Comparison of ENCODE assay signal across 17 mouse cellular contexts in the genomic region with DNA sequence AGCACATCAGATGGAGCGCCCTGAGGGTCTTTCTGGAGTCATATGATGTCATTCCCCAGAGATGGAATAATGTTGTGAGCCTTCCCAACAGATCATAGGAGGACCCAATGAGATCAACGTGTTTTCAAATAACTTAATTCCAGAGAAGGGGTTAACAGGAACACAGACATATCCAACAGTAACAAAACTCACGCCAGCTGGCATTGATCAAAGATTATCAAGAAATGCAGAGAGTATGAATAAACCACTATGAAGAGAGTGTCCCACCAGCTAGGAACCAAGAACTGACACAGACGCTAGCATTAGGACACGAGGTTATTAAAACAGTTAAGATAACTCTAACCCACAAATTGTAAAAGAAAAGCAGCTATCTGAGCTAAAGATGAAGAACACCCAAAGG.
"Had no signal": no experiment of that assay in that cellular context is flagged by ENCODE, and none has a peak within 500 bp of the region (broad histone marks: within the 10 kb centered on the region; RNA-seq: fewer than 3 reads in every experiment).

No protein-coding gene starts in this region.

- H3K27ac ChIP-seq: limb, embryonic 12.5 days; liver, embryonic 13.5 days; macrophage; midbrain, embryonic 15.5 days; neural tube, embryonic 12.5 days had no signal

- H3K4me3 ChIP-seq: limb, embryonic 12.5 days; liver, embryonic 13.5 days; megakaryocyte, embryonic 14.5 days; midbrain, embryonic 15.5 days; neural tube, embryonic 12.5 days had no signal

- H3K36me3 ChIP-seq: limb, embryonic 12.5 days; liver, embryonic 13.5 days; midbrain, embryonic 15.5 days; neural tube, embryonic 12.5 days had no signal

- ATAC-seq: liver, postnatal 0 days; midbrain, embryonic 15.5 days had no signal

- H3K9me3 ChIP-seq: limb, embryonic 12.5 days; liver, embryonic 13.5 days; midbrain, embryonic 15.5 days; neural tube, embryonic 12.5 days had no signal

- DNase-seq: kidney, adult 11 months; layer of hippocampus, adult 9-11 months; layer of hippocampus, postnatal 36 days; liver; liver, embryonic 13.5 days; liver, postnatal 0 days; retina, postnatal 1 day; right cerebral cortex, postnatal 4 days; spleen, adult 18-20 months; thymus, adult 18-20 months; thymus, postnatal 14 days had no signal

- H3K27me3 ChIP-seq: limb, embryonic 12.5 days; liver, embryonic 13.5 days; midbrain, embryonic 15.5 days; neural tube, embryonic 12.5 days had no signal

- H3K9ac ChIP-seq: limb, embryonic 12.5 days; liver, embryonic 13.5 days; liver, postnatal 0 days; midbrain, embryonic 15.5 days; neural tube, embryonic 12.5 days had no signal

- H3K4me1 ChIP-seq: liver, embryonic 13.5 days; megakaryocyte, embryonic 14.5 days; neural tube, embryonic 12.5 days had no signal

- H3K4me2 ChIP-seq: limb, embryonic 12.5 days; liver, embryonic 13.5 days; midbrain, embryonic 11.5 days; midbrain, embryonic 15.5 days; neural tube, embryonic 12.5 days had no signal
